Mouse (Mus musculus) stomach, postnatal 0 days (tissue): ENCODE measurements around the gene Fbxw5.

Experiments used
- CTCF ChIP-seq: IDR thresholded peaks from 2 replicates; pipeline ENCODE4 v1.5.1; 2016; ENCODE audit warnings: antibody characterized with exemption, low read depth, mild to moderate bottlenecking, moderate library complexity
- EP300 ChIP-seq: optimal IDR thresholded peaks from 2 replicates; pipeline ENCODE3; 2016; ENCODE audit warnings: antibody characterized with exemption

DNA sequence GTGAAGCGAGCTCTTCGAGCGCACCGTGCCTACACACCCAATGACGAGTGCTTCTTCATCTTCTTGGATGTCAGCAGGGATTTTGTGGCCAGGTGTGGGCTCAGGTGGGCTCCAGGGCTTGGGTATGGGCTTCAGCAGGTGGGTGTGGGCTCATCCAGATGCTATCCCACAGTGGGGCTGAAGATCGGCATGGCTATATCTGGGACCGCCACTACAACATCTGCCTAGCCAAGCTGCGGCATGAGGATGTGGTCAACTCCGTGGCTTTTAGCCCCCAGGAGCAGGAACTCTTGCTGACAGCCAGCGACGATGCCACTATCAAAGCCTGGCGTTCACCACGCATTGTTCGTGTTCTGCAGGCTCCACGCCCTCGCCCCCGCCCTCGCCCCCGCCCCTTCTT, 4.0 kb downstream of the Fbxw5 start:
- TF ChIP-seq CTCF (no peak), EP300 (no peak)
